Mouse (Mus musculus) neural tube, embryonic 15.5 days (tissue): ENCODE results near the gene Vwa1. TPM values are rescaled to one million over a fixed set of nuclear protein-coding genes. Genes with fewer than 3 reads are reported as not detected.

Experiments used
- ATAC-seq: fragments of 200-750 bp; cut with Nextera tagmentation; 2 replicates; pipeline ENCODE4 v1.8.0; 2017; ENCODE audit warnings: mild to moderate bottlenecking, moderate TSS enrichment, moderate library complexity; ENCODE audit not compliant: low FRiP score
- H3K27ac ChIP-seq: fragments of 300-500 bp; sonication (generic); replicated peaks from 2 replicates; pipeline ENCODE4 v1.5.1; 2015; ENCODE audit warnings: mild to moderate bottlenecking, inconsistent platforms
- H3K27me3 ChIP-seq: fragments of 300-500 bp; sonication (generic); replicated peaks from 2 replicates; pipeline ENCODE4 v1.6.1; 2015; ENCODE audit warnings: inconsistent platforms
- H3K36me3 ChIP-seq: fragments of 300-500 bp; sonication (generic); 2 replicates; pipeline ENCODE4 v1.6.1; 2015; ENCODE audit warnings: inconsistent platforms
- H3K4me1 ChIP-seq: fragments of 300-500 bp; sonication (generic); 2 replicates; pipeline ENCODE4 v1.6.1; 2015; ENCODE audit warnings: inconsistent platforms
- H3K4me2 ChIP-seq: fragments of 300-500 bp; sonication (generic); 2 replicates; pipeline ENCODE4 v1.6.1; 2015; ENCODE audit warnings: inconsistent platforms, mild to moderate bottlenecking, moderate library complexity
- H3K4me3 ChIP-seq: fragments of 300-500 bp; sonication (generic); replicated peaks from 2 replicates; pipeline ENCODE4 v1.5.1; 2015; ENCODE audit warnings: mild to moderate bottlenecking, inconsistent platforms
- H3K9ac ChIP-seq: fragments of 300-500 bp; sonication (generic); replicated peaks from 2 replicates; pipeline ENCODE4 v1.6.1; 2015; ENCODE audit warnings: mild to moderate bottlenecking, inconsistent platforms
- H3K9me3 ChIP-seq: fragments of 300-500 bp; sonication (generic); replicated peaks from 2 replicates; pipeline ENCODE4 v1.6.1; 2016; ENCODE audit warnings: inconsistent platforms
- WGBS: fragments of 180-500 bp; shearing (Covaris S2); methylation state at CpG from one replicate; pipeline ENCODE4 v1.1.7; 2015; ENCODE audit warnings: mixed read lengths; 5-methylcytosine and 5-hydroxymethylcytosine counted together
- polyA plus RNA-seq: library from polyadenylated mRNA; unstranded; fragments of >200 nt; fragmentation: Nextera tagmentation; extraction: Ambion mirVana; gene quantifications from 2 replicates; pipeline ENCODE4 v1.2.1, GENCODE M21; 2015

The Vwa1 gene
- 30.0 and 31.9 TPM in 2 replicates for polyA plus RNA-seq

- H3K27ac ChIP-seq, result peak within 1 kb of the TSS; percentile 81
- 1% methylated on average over 35 of the region's 35 CpGs for WGBS
- no peaks in the 10 kb centered on the region for H3K9me3 ChIP-seq
- peak within 1 kb of the TSS; percentile 51 for H3K9ac ChIP-seq
- H3K4me2 ChIP-seq, result peak within 1 kb of the TSS; percentile 84
- peak within 1 kb of the TSS; percentile 47 for H3K4me3 ChIP-seq
- H3K4me1 ChIP-seq, result peaks cover 38% of the 10 kb centered on the region
- ATAC-seq, result peak; percentile 85
- H3K36me3 ChIP-seq, result no peaks in the 10 kb centered on the region
- peaks cover 29% of the 10 kb centered on the region for H3K27me3 ChIP-seq
Observed at GRCm38 (mm10) chr4:155774280-155774754, at the start of gene Vwa1. Vwa1 (minus strand) TSS chr4:155774698.

- Histone ChIP-seq H3K9ac (no peak overlapping the region), H3K27ac (no peak overlapping the region), H3K9me3 (no peaks in the 10 kb centered on the region), H3K4me3 (no peak overlapping the region), H3K4me1 (no peaks in the 10 kb centered on the region), H3K36me3 (peaks cover 85% of the 10 kb centered on the region), H3K4me2 (no peak overlapping the region), H3K27me3 (no peaks in the 10 kb centered on the region)
- ATAC-seq, result no peak; the same call in 1 of the 2 replicates
- 95% methylated on average over 16 of the region's 16 CpGs for WGBS
Observed at GRCm38 (mm10) chr4:155823443-155823842, 48.9 kb upstream of the Vwa1 start.

GRCm38 (mm10) chr4:155821025-155821424 is 46.5 kb upstream of the Vwa1 start:
- Histone ChIP-seq H3K27me3 (no peaks in the 10 kb centered on the region), H3K4me3 (no peak overlapping the region), H3K4me2 (no peak overlapping the region), H3K36me3 (peaks cover 91% of the 10 kb centered on the region), H3K9me3 (no peaks in the 10 kb centered on the region), H3K4me1 (no peaks in the 10 kb centered on the region; the same call in 1 of the 2 replicates), H3K27ac (no peak overlapping the region), H3K9ac (no peak overlapping the region)
- no peak for ATAC-seq
- WGBS, result 81% methylated on average over 7 of the region's 7 CpGs

GRCm38 (mm10) chr4:155817533-155817932 is 43.0 kb upstream of the Vwa1 start:
- no peak overlapping the region for H3K9ac ChIP-seq
- no peaks in the 10 kb centered on the region for H3K9me3 ChIP-seq
- ATAC-seq, result no peak
- no peak overlapping the region for H3K4me2 ChIP-seq
- no peaks in the 10 kb centered on the region for H3K27me3 ChIP-seq
- no peak overlapping the region for H3K27ac ChIP-seq
- peaks cover 84% of the 10 kb centered on the region for H3K36me3 ChIP-seq
- no peak overlapping the region for H3K4me3 ChIP-seq
- 80% methylated on average over 4 of the region's 4 CpGs for WGBS
- H3K4me1 ChIP-seq, result peaks cover 21% of the 10 kb centered on the region

- Histone ChIP-seq H3K4me3 (peak overlapping the region; percentile 93), H3K9ac (peak overlapping the region; percentile 93), H3K4me2 (peak overlapping the region; percentile 69), H3K36me3 (peaks cover 71% of the 10 kb centered on the region), H3K9me3 (no peaks in the 10 kb centered on the region), H3K27ac (peak overlapping the region; percentile 86), H3K27me3 (no peaks in the 10 kb centered on the region), H3K4me1 (peaks cover 30% of the 10 kb centered on the region)
- ATAC-seq, result peak; percentile 54
- 0% methylated on average over 49 of the region's 49 CpGs for WGBS
Observed at GRCm38 (mm10) chr4:155812665-155813181, 38.2 kb upstream of the Vwa1 start.

- Histone ChIP-seq H3K4me1 (peaks cover 30% of the 10 kb centered on the region), H3K27me3 (no peaks in the 10 kb centered on the region), H3K4me3 (peak within 1 kb of the TSS; percentile 93), H3K4me2 (peak within 1 kb of the TSS; percentile 69), H3K27ac (peak within 1 kb of the TSS; percentile 90), H3K9me3 (no peaks in the 10 kb centered on the region), H3K36me3 (peaks cover 70% of the 10 kb centered on the region), H3K9ac (peak within 1 kb of the TSS; percentile 93)
- WGBS, result under 1% methylated on average over 60 of the region's 60 CpGs
- peak; percentile 100 for ATAC-seq
Observed at GRCm38 (mm10) chr4:155811929-155812664, 37.6 kb upstream of the Vwa1 start, which contains the start of gene Ccnl2. Ccnl2 (plus strand) TSS chr4:155812489.

- no peak for ATAC-seq
- Histone ChIP-seq H3K27ac (no peak overlapping the region), H3K9me3 (no peaks in the 10 kb centered on the region), H3K4me2 (no peak overlapping the region), H3K36me3 (peaks cover 53% of the 10 kb centered on the region), H3K27me3 (no peaks in the 10 kb centered on the region), H3K4me3 (no peak overlapping the region), H3K9ac (no peak overlapping the region), H3K4me1 (peaks cover 31% of the 10 kb centered on the region)
- WGBS, result 91% methylated on average over 3 of the region's 3 CpGs
Observed at GRCm38 (mm10) chr4:155807841-155808240, 33.3 kb upstream of the Vwa1 start.

- Histone ChIP-seq H3K4me2 (peak overlapping the region; percentile 84), H3K4me1 (peaks cover 24% of the 10 kb centered on the region), H3K27me3 (no peaks in the 10 kb centered on the region), H3K9me3 (no peaks in the 10 kb centered on the region), H3K9ac (peak overlapping the region; percentile 82), H3K36me3 (peaks cover 27% of the 10 kb centered on the region), H3K27ac (peak overlapping the region; percentile 76), H3K4me3 (peak overlapping the region; percentile 92)
- WGBS, result under 1% methylated on average over 58 of the region's 58 CpGs
- peak; percentile 98 for ATAC-seq
Observed at GRCm38 (mm10) chr4:155803340-155804041, 29.0 kb upstream of the Vwa1 start.

GRCm38 (mm10) chr4:155802741-155803339 is 28.3 kb upstream of the Vwa1 start, which contains the start of gene Mrpl20:
Mrpl20 (plus strand) TSS chr4:155802878.
- peak within 1 kb of the TSS; percentile 82 for H3K9ac ChIP-seq
- peak within 1 kb of the TSS; percentile 92 for H3K4me3 ChIP-seq
- H3K27me3 ChIP-seq, result no peaks in the 10 kb centered on the region
- H3K36me3 ChIP-seq, result peaks cover 21% of the 10 kb centered on the region
- peak within 1 kb of the TSS; percentile 76 for H3K27ac ChIP-seq
- ATAC-seq, result peak; percentile 22
- WGBS, result 11% methylated on average over 12 of the region's 12 CpGs
- peak within 1 kb of the TSS; percentile 84 for H3K4me2 ChIP-seq
- no peaks in the 10 kb centered on the region for H3K9me3 ChIP-seq
- peaks cover 24% of the 10 kb centered on the region for H3K4me1 ChIP-seq

- Histone ChIP-seq H3K27ac (no peak overlapping the region), H3K27me3 (no peaks in the 10 kb centered on the region), H3K9ac (no peak overlapping the region), H3K9me3 (no peaks in the 10 kb centered on the region), H3K4me2 (no peak overlapping the region), H3K4me3 (no peak overlapping the region), H3K36me3 (peaks cover 15% of the 10 kb centered on the region), H3K4me1 (peaks cover 24% of the 10 kb centered on the region)
- ATAC-seq, result no peak
- 100% methylated on average over 1 of the region's 1 CpGs for WGBS
Observed at GRCm38 (mm10) chr4:155802075-155802474, 27.6 kb upstream of the Vwa1 start.

- no peak overlapping the region for H3K4me2 ChIP-seq
- WGBS, result 91% methylated on average over 2 of the region's 2 CpGs
- no peak overlapping the region for H3K9ac ChIP-seq
- H3K4me1 ChIP-seq, result no peaks in the 10 kb centered on the region
- ATAC-seq, result no peak
- H3K36me3 ChIP-seq, result no peaks in the 10 kb centered on the region
- H3K27me3 ChIP-seq, result 0 out of 2 replicates have a peak, but pooled peaks cover 2% of the 10 kb centered on the region
- H3K4me3 ChIP-seq, result no peak overlapping the region
- H3K27ac ChIP-seq, result no peak overlapping the region
- H3K9me3 ChIP-seq, result no peaks in the 10 kb centered on the region
Observed at GRCm38 (mm10) chr4:155793730-155794129, 19.2 kb upstream of the Vwa1 start.
